Mouse (Mus musculus): Measurements from ENCODE around the gene S1pr1. TPM values are rescaled to one million over a fixed set of nuclear protein-coding genes. Genes with fewer than 3 reads are reported as not detected.

S1pr1 gene
- polyA plus RNA-seq, 1 experiment from 2014 or later: 12.1 TPM

GRCm38 (mm10) chr3:115710051-115710450 lies 4.8 kb downstream of the S1pr1 start:
- peaks cover 11% of the 10 kb centered on the region; the same call in 1 of the 2 replicates for H3K36me3 ChIP-seq
- DNase-seq (ENCODE audit: low spot score): no peak
- H3K4me1 ChIP-seq: peaks cover 13% of the 10 kb centered on the region
- H3K27ac ChIP-seq: no peak overlapping the region
- no peak overlapping the region for H3K4me3 ChIP-seq
- H3K27me3 ChIP-seq (ENCODE audit: low read depth, poor library complexity, severe bottlenecking): 0 out of 2 replicates have a peak, but pooled peaks cover 6% of the 10 kb centered on the region
- WGBS: 82% methylated on average over 2 of the region's 2 CpGs
- no peaks in the 10 kb centered on the region for H3K9me3 ChIP-seq (replicated peaks)

- H3K4me1 ChIP-seq: peaks cover 13% of the 10 kb centered on the region
- H3K4me3 ChIP-seq: no peak overlapping the region
- H3K27ac ChIP-seq: no peak overlapping the region
- no peaks in the 10 kb centered on the region for H3K9me3 ChIP-seq (replicated peaks)
- peaks cover 11% of the 10 kb centered on the region; the same call in 1 of the 2 replicates for H3K36me3 ChIP-seq
- H3K27me3 ChIP-seq (ENCODE audit: low read depth, poor library complexity, severe bottlenecking): 0 out of 2 replicates have a peak, but pooled peaks cover 6% of the 10 kb centered on the region
- WGBS: 89% methylated on average over 6 of the region's 6 CpGs
- no peak for DNase-seq (ENCODE audit: low spot score)
Measured at GRCm38 (mm10) chr3:115709118-115709574, 5.7 kb downstream of the S1pr1 start.

GRCm38 (mm10) chr3:115706736-115707135 lies 8.1 kb downstream of the S1pr1 start:
- H3K36me3 ChIP-seq: peaks cover 5% of the 10 kb centered on the region; the same call in 1 of the 2 replicates
- WGBS: 95% methylated on average over 2 of the region's 2 CpGs
- no peak overlapping the region for H3K27ac ChIP-seq
- H3K4me3 ChIP-seq: no peak overlapping the region
- no peaks in the 10 kb centered on the region for H3K27me3 ChIP-seq (ENCODE audit: low read depth, poor library complexity, severe bottlenecking)
- H3K4me1 ChIP-seq: no peaks in the 10 kb centered on the region
- no peak for DNase-seq (ENCODE audit: low spot score)
- H3K9me3 ChIP-seq (replicated peaks): no peaks in the 10 kb centered on the region

GRCm38 (mm10) chr3:115704254-115704908 lies 10.5 kb downstream of the S1pr1 start:
- WGBS: 78% methylated on average over 9 of the region's 9 CpGs
- no peaks in the 10 kb centered on the region for H3K36me3 ChIP-seq

GRCm38 (mm10) chr3:115703720-115704119 lies 11.2 kb downstream of the S1pr1 start:
- no peaks in the 10 kb centered on the region for H3K36me3 ChIP-seq
- no peaks in the 10 kb centered on the region for H3K27me3 ChIP-seq (ENCODE audit: low read depth, poor library complexity, severe bottlenecking)
- no peak for DNase-seq (ENCODE audit: low spot score)
- no peaks in the 10 kb centered on the region for H3K9me3 ChIP-seq (replicated peaks)
- no peaks in the 10 kb centered on the region for H3K4me1 ChIP-seq
- H3K4me3 ChIP-seq: no peak overlapping the region
- 92% methylated on average over 8 of the region's 8 CpGs for WGBS
- no peak overlapping the region for H3K27ac ChIP-seq

More at GRCm38 (mm10) chr3:115704254-115704908, 10.5 kb downstream of the S1pr1 start:
- no peak for DNase-seq (ENCODE audit: low spot score)
- no peaks in the 10 kb centered on the region for H3K9me3 ChIP-seq (replicated peaks)
- H3K27me3 ChIP-seq (ENCODE audit: low read depth, poor library complexity, severe bottlenecking): no peaks in the 10 kb centered on the region
- no peak overlapping the region for H3K4me3 ChIP-seq
- no peaks in the 10 kb centered on the region for H3K4me1 ChIP-seq
- H3K27ac ChIP-seq: no peak overlapping the region

- 81% methylated on average over 2 of the region's 2 CpGs for WGBS
Measured at GRCm38 (mm10) chr3:115702089-115702488, 12.8 kb downstream of the S1pr1 start.

GRCm38 (mm10) chr3:115695194-115695891 lies 19.5 kb downstream of the S1pr1 start:
- DNase-seq (ENCODE audit: low spot score): no peak
- 83% methylated on average over 8 of the region's 8 CpGs for WGBS
- H3K9me3 ChIP-seq (replicated peaks): no peaks in the 10 kb centered on the region
- H3K4me3 ChIP-seq: no peak overlapping the region
- no peak overlapping the region for H3K27ac ChIP-seq
- H3K4me1 ChIP-seq: no peaks in the 10 kb centered on the region
- no peaks in the 10 kb centered on the region for H3K36me3 ChIP-seq
- no peaks in the 10 kb centered on the region for H3K27me3 ChIP-seq (ENCODE audit: low read depth, poor library complexity, severe bottlenecking)

More at GRCm38 (mm10) chr3:115702089-115702488, 12.8 kb downstream of the S1pr1 start:
- Histone ChIP-seq H3K27me3 (ENCODE audit: low read depth, poor library complexity, severe bottlenecking) (no peaks in the 10 kb centered on the region), H3K27ac (no peak overlapping the region), H3K4me1 (no peaks in the 10 kb centered on the region), H3K36me3 (no peaks in the 10 kb centered on the region), H3K4me3 (no peak overlapping the region), H3K9me3 (replicated peaks) (no peaks in the 10 kb centered on the region)
- no peak for DNase-seq (ENCODE audit: low spot score)

GRCm38 (mm10) chr3:115694168-115694567 lies 20.7 kb downstream of the S1pr1 start:
- Histone ChIP-seq H3K4me1 (no peaks in the 10 kb centered on the region), H3K4me3 (no peak overlapping the region), H3K27ac (no peak overlapping the region), H3K9me3 (replicated peaks) (no peaks in the 10 kb centered on the region), H3K36me3 (no peaks in the 10 kb centered on the region), H3K27me3 (ENCODE audit: low read depth, poor library complexity, severe bottlenecking) (no peaks in the 10 kb centered on the region)
- no peak for DNase-seq (ENCODE audit: low spot score)
- 91% methylated on average over 5 of the region's 5 CpGs for WGBS

GRCm38 (mm10) chr3:115693390-115693789 lies 21.5 kb downstream of the S1pr1 start:
- Histone ChIP-seq H3K9me3 (replicated peaks) (no peaks in the 10 kb centered on the region), H3K4me3 (no peak overlapping the region), H3K4me1 (no peaks in the 10 kb centered on the region), H3K27ac (no peak overlapping the region), H3K36me3 (no peaks in the 10 kb centered on the region), H3K27me3 (ENCODE audit: low read depth, poor library complexity, severe bottlenecking) (no peaks in the 10 kb centered on the region)
- no peak for DNase-seq (ENCODE audit: low spot score)
- WGBS: 88% methylated on average over 12 of the region's 12 CpGs

GRCm38 (mm10) chr3:115692857-115693256 lies 22.0 kb downstream of the S1pr1 start:
- H3K36me3 ChIP-seq: no peaks in the 10 kb centered on the region
- no peak overlapping the region for H3K4me3 ChIP-seq
- no peaks in the 10 kb centered on the region for H3K4me1 ChIP-seq
- WGBS: 81% methylated on average over 4 of the region's 4 CpGs
- no peak overlapping the region for H3K27ac ChIP-seq
- no peak for DNase-seq (ENCODE audit: low spot score)
- H3K9me3 ChIP-seq (replicated peaks): no peaks in the 10 kb centered on the region
- H3K27me3 ChIP-seq (ENCODE audit: low read depth, poor library complexity, severe bottlenecking): no peaks in the 10 kb centered on the region

- Histone ChIP-seq H3K27ac (no peak overlapping the region), H3K27me3 (ENCODE audit: low read depth, poor library complexity, severe bottlenecking) (no peaks in the 10 kb centered on the region), H3K4me3 (no peak overlapping the region), H3K36me3 (no peaks in the 10 kb centered on the region), H3K4me1 (no peaks in the 10 kb centered on the region), H3K9me3 (replicated peaks) (no peaks in the 10 kb centered on the region)
- no peak for DNase-seq (ENCODE audit: low spot score)
- 91% methylated on average over 5 of the region's 5 CpGs for WGBS
Measured at GRCm38 (mm10) chr3:115692384-115692783, 22.5 kb downstream of the S1pr1 start.

GRCm38 (mm10) chr3:115689920-115690319 lies 25.0 kb downstream of the S1pr1 start:
- Histone ChIP-seq H3K4me1 (no peaks in the 10 kb centered on the region), H3K36me3 (no peaks in the 10 kb centered on the region), H3K9me3 (replicated peaks) (no peaks in the 10 kb centered on the region), H3K4me3 (no peak overlapping the region), H3K27ac (no peak overlapping the region; the same call in 1 of the 2 replicates), H3K27me3 (ENCODE audit: low read depth, poor library complexity, severe bottlenecking) (no peaks in the 10 kb centered on the region)
- DNase-seq (ENCODE audit: low spot score): no peak
- WGBS: 87% methylated on average over 1 of the region's 1 CpGs

- WGBS: 74% methylated on average over 8 of the region's 8 CpGs
- DNase-seq (ENCODE audit: low spot score): no peak
- Histone ChIP-seq H3K36me3 (no peaks in the 10 kb centered on the region), H3K9me3 (replicated peaks) (no peaks in the 10 kb centered on the region), H3K4me3 (no peak overlapping the region), H3K27me3 (ENCODE audit: low read depth, poor library complexity, severe bottlenecking) (no peaks in the 10 kb centered on the region), H3K4me1 (no peaks in the 10 kb centered on the region), H3K27ac (no peak overlapping the region)
Measured at GRCm38 (mm10) chr3:115689352-115689751, 25.5 kb downstream of the S1pr1 start.

Data from limb, embryonic 10.5 days (tissue).